Mouse (Mus musculus) megakaryocyte-erythroid progenitor cell, adult 5-6 weeks (primary cell): ENCODE results near the gene Thap3. TPM values are rescaled to one million over a fixed set of nuclear protein-coding genes. Genes with fewer than 3 reads are reported as not detected.
"Not testable (repeated sequence)": the region's sequence is repeated elsewhere in the genome, so short reads cannot be mapped to it uniquely, and the experiment has no call there.

Experiments used
- ATAC-seq: replicated peaks from 2 replicates; pipeline ENCODE4 v1.8.0; 2016; ENCODE audit warnings: mild to moderate bottlenecking, inconsistent platforms; ENCODE audit not compliant: severe bottlenecking, poor library complexity, low FRiP score, low TSS enrichment
- total RNA-seq, 2 experiments: library from RNA; stranded (forward) in 1 of 2; stranded (reverse) in 1 of 2; fragments of 200-1000, 215-1000 nt in 1 of 2; fragments of >200 nt in 1 of 2; fragmentation: Nextera tagmentation in 1 of 2; gene quantifications; 2 replicates each; pipeline ENCODE4 v1.2.3; 2014 to 2017

Thap3 gene
- 2.1 and 7.3 TPM in 2 replicates for total RNA-seq (2014; fragmentation: Nextera tagmentation)
- total RNA-seq (2017), result 1.4 and 9.6 TPM in 2 replicates

DNA sequence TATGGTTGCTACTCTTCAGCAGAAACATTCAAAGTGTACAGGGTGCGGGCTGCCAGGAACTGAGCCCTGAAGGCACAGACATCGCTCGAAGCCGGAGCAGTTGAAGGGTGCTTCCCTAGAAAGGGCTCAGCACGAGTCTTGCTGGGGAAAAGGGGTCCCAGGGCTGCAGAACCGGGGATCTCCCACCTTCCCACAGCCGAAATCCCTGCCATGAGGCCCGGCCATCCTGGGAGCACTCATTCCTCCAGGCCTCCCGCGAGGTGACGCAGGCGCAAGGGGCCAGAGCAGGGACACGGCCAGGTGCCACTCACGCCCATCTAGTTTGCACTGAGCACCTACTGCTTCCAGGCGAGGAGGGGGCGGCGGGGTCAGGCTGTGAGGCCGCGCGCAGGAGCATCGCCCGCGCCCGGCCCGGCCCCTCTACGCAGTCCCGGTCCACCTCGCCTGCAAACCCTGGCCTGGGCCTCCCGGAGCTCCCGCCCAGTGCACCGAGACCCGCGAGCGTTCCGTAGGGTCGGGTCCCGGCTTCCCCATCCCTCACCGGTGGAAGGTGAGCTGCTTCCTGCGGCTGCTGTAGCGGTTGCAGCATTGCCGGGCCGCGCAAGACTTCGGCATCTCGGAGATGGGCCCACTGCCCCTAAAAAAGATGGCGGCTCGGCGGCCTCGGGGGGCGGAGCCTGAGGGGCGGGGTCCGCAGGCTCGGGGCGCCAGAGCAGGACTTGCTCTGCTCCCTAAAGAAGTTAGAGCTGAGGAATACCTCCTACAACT, at the start of gene Thap3:
Gene Thap3 (minus strand): TSS at position 656 of the 768 bp plus-strand sequence.
- peak; percentile 46; the same call in 1 of the 2 replicates for ATAC-seq

DNA sequence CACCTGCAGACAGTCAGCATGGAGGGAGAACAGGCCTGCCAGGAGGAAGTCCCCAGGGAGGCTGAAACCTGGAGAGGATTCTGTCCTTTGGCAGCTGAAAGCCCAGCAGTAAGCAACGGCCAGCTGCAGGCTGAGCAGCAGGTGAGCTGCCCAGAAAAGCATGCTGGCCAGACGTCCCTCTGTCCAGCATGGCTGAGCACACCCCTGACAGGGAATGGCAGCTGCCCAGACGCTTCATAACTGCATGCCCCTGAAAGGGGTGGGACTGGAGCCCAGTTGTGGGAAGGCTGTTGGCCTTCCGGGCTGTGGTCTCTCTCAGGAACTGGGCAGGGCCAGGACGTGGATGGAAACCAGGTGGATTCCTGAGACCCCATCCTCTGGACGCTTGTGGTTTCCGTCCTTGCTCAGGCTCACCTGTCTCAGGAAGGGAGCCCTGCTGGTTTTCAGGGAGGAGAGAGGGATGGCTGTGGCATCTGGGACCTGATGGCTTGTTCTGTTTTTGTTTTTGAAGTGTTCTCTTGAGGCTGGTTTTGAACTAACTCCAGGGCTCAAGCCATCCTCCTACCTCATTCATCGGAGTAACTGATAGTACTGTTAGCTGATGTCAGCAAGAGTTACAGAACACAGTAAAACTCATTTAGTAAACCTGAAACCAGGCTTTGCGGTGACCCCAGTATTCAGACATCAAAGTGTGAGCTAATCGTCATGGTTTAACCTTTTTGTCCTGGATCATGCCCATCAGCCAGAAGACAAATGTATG, 49.6 kb upstream of the Thap3 start, which contains the start of gene Tas1r1:
Gene Tas1r1 (minus strand): TSS at position 344 of the 760 bp plus-strand sequence.
- ATAC-seq, result no peak

DNA sequence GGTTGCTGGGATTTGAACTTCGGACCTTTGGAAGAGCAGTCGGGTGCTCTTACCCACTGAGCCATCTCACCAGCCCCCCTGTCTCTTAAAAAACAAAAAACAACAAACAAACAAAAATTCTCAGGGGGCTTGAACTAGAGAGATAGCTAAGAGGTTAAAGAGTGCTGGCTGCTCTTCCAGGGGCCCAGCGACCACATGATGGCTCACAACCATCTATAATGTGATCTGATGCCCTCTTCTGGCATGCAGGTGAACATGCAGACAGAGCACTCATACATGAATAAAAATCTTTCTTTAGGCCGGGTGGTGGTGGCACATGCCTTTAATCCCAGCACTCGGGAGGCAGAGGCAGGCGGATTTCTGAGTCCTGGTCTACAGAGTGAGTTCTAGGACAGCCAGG, 47.7 kb upstream of the Thap3 start:
- ATAC-seq, result not testable (repeated sequence)

DNA sequence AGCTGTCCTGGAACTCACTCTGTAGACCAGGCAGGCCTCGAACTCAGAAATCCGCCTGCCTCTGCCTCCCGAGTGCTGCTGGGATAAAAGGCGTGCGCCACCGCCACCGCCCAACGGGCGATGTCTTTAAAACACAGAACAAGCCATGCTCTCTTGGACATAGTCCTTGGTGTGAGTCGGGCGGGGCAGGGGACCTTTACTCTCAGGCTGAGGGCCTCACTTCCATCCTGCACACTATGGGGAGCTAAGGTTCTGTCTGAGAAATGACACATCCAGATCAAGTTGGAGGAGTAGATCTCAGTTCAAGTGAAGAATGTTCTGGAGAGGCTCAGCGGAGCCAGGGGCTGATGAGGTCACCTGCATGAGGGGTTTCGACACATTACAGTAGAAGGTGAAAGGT, 44.1 kb upstream of the Thap3 start:
- no peak for ATAC-seq

DNA sequence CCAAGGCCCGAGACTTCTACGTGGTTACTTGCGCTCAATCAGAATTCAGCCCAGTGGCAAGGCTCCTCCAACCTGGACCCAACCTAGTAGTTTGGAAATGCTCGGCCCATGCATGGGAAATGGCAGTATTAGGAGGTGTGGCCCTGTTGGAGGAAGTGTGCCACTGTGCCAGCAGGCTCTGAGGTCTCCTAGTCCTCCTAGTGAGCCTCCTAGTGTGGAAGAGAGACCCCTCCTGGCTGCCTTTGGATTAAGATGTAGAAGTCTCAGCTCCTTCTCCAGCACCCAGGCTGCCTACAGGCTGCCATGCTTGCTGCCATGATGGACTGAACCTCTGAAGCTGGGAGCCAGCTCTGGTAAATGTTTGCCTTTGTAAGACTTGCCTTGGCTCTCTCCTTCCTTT, 41.2 kb upstream of the Thap3 start:
- ATAC-seq, result no peak

DNA sequence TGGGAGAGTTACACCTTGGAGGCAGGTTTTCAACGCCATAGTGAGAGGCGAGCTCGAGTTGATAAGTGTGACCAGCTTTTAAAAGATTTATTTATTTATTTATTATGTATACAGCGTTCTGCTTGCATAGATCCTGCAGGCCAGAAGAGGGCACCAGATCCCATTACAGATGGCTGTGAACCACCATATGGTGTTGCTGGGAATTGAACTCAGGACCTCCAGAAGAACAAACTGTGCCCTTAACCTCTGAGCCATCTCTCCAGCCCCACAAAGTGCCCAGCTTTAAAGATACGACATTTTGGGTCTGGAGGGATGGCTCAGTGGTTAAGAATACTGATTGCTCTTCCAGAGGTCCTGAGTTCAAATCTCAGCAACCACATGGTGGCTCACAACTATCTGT, 40.3 kb upstream of the Thap3 start:
- ATAC-seq, result no peak

DNA sequence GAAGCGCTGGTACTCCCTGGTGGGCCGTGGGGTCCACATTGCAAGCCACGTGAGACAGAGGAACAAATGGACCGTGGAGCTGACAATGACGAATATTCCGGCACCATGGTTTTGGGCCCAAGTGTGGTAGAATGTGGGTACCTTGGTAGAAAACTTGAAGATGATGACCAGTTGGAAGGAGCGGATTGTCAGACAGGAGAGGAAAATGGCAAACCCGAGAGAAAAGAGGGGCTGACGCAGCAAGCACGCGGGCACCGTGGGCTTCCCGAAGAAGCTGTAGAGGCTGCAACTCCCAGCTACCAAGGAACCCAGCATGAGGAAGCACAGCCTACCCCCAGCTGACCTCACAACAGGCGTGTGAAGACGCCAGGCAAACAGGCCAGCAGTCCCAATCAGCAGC, 39.7 kb upstream of the Thap3 start:
- no peak for ATAC-seq

DNA sequence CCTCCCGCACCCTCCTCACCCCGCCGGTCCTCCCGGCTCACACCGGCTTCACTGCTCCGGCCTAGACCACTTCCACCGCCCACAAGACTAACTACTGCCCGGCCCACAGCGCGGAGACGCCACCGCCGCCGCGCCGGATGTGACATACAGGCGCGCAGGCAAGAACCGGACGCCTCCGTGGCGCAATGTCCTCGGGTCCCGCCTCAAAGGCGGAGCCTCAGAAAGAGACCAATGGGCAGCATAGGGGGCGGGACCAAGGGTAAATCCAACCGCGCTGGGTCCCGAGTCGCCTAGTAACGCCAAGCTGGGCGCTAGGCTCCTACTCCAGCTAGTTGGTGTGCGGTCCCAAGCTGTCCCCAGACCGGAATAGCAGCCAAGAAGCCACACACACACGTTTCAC, 38.7 kb upstream of the Thap3 start, which contains the start of gene Zbtb48:
Gene Zbtb48 (minus strand): TSS at position 148 of the 400 bp plus-strand sequence.
- peak; percentile 94 for ATAC-seq

DNA sequence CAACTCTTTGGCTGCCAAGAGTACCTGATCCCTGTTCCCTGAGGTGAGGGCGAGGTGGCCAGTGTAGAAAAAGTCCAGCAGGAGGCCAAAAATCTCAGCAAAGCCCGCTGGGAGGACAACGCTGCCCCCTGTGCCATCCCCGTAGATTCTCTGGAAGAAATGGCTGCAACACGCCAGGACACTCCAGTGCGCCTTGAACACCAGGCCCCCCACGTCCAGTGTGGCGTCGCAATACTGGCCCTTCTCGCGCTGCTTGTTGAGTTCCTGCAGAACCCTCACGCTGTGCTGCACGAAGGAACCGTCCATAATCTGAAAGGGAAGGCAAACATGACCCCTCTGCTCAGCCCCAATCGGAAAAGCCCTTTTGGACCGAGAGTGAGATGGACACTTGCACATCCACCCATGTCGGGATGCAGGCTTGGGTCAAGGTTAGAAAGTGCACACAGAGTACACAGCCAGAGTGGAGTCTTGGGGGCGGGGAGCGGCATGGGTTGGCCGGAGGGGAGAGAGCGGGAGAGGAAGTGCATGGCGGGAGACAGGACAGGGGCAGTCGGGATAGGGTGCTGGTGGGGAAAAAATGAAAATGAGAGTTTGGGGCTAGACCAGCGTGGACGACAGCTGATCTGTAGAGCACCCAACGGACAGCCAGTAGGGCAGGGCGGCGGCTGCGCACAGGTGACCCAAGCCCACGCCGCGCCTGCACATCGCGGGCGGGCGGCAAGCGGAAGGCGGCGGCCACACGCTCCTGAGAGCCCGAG, 38.1 kb upstream of the Thap3 start:
- ATAC-seq, result peak; percentile 6; the same call in 1 of the 2 replicates

DNA sequence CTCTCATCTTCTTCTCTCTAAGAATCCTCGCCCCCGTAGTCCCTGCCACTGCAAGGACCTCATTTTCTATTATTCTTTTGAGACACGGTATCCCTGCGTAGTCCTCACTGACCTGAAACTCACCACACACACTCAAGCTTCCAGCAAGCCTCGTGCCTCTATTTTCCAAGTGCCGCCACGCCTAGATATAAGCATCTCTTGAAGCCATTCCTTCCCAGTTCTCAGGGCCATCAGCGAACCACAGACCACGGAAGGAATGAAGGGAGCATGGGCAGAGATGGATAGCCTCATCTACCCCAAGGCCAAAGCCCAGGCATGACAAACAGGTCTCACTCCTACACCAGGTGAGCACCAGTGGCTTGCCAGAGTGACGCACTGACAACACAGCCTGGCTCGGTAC, 35.7 kb upstream of the Thap3 start:
- no peak for ATAC-seq

DNA sequence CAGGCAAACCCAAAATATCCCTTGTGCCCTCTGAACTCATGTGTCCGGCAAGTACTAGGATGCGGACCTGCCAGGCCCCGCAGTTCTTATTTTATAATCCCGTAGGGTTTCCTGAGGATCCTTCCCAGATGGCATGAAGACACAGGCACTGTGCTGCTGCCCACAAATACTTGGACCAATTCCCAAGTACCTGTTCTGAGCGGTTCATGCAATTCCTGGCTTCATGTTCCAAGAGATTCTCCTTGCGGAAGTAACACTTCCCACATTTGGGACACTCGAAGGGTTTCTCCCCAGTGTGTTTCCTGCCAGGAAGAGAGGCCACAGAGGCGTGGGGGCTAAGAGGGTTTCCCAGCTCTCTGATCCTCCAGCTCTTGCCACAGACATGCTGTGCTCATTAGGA, 33.7 kb upstream of the Thap3 start:
- no peak for ATAC-seq

DNA sequence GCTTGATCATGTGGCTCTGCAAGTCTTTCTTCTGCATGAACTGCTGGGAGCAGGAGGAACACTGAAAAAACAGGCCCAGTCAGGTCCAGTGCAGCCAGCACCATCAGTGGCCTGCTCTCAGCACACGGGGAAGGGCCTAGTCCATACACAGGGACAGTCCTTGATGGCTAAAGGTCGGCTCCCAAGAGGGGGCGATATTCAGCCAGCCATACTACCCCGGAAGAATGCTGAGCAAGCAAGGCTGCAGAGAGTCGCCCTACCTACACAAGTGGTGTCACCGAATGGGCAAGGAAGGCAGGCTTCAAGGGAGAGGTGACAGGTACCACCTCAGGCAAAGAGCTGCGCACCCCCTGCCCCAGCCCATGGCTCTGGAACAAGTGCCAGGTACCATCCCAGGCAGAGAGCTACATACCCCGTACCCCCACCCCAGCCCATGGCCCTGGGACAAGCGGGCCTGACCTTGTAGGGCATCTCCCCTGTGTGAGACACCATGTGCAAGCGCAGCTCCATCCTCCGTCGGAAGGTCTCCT, 32.8 kb upstream of the Thap3 start:
- no peak for ATAC-seq

DNA sequence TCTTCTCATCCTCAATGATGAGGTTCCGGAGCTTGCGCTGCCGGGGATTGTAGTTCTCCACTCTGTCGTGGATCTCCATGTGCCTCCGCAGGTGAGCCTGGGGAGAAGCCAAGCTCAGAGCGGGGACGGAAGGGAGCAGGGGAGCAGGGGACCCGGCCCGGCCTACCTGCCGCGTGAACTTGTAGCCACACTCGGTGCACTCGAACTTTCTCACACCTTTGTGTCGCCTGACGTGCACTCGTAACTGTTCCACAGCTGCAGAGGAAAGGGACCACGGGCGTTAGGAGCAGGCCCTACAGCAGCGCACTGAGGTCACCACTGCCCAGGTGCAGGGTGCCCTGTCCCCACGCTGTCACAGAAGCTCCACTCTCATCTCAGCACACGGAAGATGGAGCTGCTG, 31.2 kb upstream of the Thap3 start:
- no peak for ATAC-seq

DNA sequence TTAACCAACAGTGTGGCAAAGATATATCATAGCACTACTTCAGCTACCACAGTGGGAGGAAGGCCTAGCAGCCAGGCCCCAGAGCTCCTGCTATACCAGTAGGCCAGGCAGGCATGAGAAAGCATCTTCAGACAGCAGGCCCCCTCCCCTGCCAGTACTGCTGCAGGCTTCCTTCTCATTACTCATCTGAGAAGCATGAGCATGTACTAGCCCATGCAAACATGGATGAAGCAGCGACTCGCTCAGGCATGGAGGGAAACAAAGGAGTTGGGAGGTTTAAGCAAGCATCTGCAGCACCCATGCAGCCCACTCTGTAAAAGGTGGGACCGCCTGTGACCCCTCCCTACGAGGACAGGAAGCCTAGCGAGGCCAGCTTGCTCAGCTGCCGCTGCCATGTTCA, 30.3 kb upstream of the Thap3 start:
- no peak for ATAC-seq

DNA sequence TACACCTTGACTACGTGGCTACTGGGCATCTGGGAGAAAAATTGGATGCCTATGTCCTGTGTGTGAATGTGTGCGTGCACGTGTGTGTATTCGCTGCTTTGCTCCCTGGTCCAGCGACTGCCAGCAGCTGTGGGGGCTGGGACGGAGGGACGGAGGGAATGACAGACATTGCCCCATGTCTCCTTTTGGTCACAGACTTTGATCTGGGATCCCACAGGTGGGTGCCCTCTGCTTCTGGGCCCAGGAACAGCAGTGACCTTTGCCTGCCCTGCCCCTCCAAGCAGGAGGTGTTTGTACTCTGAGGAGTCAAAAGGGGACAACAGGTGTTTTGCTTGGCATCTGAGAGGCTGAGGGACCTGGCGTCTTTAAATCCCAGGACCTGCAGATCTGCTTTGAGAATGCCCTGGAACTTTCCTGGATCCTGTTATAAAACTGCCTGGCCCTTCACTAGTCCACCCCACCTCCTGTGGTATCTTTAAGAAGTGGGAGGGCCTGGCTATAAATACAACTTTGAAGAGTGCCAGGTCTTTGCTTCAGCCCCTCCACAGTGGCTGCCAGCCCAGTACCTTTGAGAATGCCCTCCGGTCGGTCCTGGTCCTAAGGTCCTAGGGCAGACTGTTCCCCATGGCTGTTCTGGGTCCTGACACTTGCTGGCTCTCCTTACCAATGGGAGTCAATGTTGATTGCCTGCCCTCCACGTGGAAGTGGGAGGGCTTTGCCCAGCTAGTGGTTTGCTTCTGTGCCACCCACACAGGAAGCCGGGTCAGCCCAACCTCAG, 24.4 kb upstream of the Thap3 start:
- ATAC-seq, result no peak

DNA sequence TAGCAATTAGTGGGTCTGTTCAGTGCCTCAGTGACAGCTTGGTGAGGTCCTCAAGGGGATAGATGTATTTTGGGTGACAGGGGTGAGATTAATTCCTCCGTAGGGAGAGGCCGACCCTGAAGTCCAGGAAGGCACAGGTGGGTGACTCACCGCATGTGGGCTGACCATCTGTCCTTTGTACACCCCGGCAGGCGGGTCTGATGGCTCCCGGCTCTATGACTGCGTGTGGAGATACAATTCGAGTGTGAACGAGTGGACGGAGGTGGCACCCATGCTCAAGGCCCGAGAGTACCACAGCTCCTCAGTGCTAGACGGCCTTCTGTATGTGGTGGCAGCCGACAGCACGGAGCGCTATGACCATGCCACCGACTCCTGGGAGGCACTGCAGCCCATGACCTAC, 23.3 kb upstream of the Thap3 start:
- no peak for ATAC-seq

DNA sequence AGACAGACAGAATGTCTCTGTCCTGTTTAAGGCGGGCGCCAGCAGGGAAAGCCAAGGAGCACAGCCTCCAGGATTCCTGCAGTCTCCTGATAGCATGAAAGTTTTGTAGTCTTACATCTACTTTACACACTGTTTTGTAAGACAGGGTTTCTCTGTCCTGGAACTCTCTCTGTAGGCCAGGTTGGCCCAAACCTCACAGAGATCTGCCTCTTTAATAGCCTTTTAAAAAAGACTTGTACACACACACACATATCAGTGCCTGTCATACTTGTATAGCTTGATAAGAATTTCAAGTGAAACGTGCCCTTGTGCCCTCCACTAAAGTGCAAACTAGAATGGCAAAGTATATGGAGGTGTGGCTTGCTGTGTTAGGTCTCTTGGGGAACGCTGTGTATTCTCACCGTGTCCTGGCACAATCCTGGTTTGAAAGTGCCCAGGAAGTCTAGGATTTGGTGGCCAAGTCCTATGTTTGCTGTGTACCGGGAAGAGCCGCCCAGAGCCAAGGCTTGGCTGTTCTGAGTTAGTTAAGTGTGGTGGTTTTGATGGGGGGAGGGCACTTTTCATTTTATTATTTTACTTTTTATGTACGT, 22.5 kb upstream of the Thap3 start:
- ATAC-seq, result peak; percentile 19; the same call in 1 of the 2 replicates

DNA sequence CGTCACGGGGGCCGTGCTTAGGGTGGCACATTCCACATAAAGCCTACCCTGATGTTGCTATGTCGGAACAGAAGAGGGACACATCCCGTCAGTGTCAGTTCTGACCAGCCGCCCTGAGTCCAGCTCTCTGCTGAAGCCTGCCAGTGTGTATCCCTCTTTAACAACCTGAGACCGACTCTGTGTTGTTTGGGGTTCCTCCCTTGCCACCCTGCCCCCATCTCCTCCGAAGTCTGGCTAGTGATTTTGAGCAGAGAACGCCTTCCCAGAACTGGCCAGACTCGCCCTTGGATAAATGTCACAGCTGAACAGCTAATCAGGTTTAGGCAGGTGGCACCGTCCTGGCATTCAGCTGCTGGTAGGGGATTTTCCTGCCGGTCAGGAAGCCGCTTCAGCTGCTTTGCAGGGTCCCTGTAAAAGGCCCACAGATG, 21.9 kb upstream of the Thap3 start:
- ATAC-seq, result peak; percentile 30
